Mouse (Mus musculus): ENCODE results near the gene A230072I06Rik.

- TF ChIP-seq ZC3H11A (IDR thresholded peaks at IDR 0.05; ENCODE audit: borderline replicate concordance, low read depth, low read length) = no peak
- TF ChIP-seq ZNF384 (IDR thresholded peaks at IDR 0.05; ENCODE audit: low read depth, low read length) = no peak
Observed at GRCm38 (mm10) chr8:12327707-12328471, 49.3 kb downstream of the A230072I06Rik start.

All from ES-E14 (cell line).